Comparison of ENCODE assay signal across 8 mouse cellular contexts in the genomic region with DNA sequence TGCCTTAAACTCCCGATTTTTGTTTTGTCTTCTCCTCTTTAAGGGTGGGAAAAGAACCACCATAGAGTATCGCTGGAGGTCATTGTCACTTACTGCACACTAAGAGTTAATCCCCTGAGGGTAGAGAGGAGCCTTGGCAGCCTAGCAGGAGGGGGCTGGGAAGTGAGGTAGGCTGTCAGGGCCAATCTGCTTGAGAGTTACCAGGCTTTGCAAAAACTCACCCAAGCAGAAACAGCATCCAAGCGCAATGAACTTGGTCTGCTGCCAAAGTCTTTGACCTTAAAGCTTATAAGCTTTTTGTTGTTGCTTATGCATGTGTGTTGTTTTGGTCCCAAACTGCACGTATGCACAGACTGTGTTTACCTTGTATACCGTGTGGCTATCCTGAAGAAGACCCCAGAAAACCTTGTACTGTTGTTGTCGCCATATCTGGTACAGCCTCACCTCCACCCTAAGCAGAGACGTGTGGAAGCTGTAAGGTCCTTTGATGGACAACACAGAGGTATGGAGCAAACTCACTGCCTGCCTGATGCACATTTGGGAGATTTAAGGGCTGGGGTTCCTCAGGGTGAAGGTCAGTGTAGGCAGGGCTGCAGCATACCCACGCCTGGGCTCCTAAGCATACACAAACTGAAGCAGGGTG. TPM values are rescaled to one million over a fixed set of nuclear protein-coding genes. Genes with fewer than 3 reads are reported as not detected.
DNase-seq lines count a peak whose midpoint lies in the region; ATAC-seq lines count a peak whose summit lies in the region.

No protein-coding gene starts in this region.

- 46% methylated on average over 8 of the region's 8 CpGs for WGBS in limb, embryonic 11.5 days

- intact Hi-C loops in heart, postnatal 10 days (cut with DNase I): loop anchor here (1.0 kb wide), 1 partner anchor 32 kb away; no protein-coding TSS in a partner anchor

- peaks cover 6% of the 10 kb centered on the region; the same call in 1 of the 2 replicates for H3K4me1 ChIP-seq in limb, embryonic 11.5 days (ENCODE audit: control insufficient read depth, insufficient read depth, low read length)

- no peak overlapping the region for H3K4me2 ChIP-seq in limb, embryonic 11.5 days (ENCODE audit: low read depth, severe bottlenecking)

- H3K9ac ChIP-seq in limb, embryonic 11.5 days (ENCODE audit: low read length): no peak overlapping the region

- H3K9me3 ChIP-seq in limb, embryonic 11.5 days (ENCODE audit: control insufficient read depth, low read length): no peaks in the 10 kb centered on the region

- no peak overlapping the region for H3K4me3 ChIP-seq in limb, embryonic 11.5 days (ENCODE audit: low read depth, low read length)

- ATAC-seq in limb, embryonic 11.5 days (ENCODE audit: insufficient number of reproducible peaks, low FRiP score, low TSS enrichment, low read depth): peak; percentile 47

- peak; percentile 86 to 88 for DNase-seq in cerebellum, postnatal 10 days
- no peak for DNase-seq in cerebellum, adult 11-12 months
- DNase-seq in adrenal gland, postnatal 10 days: peak; percentile 79
- peak; percentile 49 to 70 for DNase-seq in heart, postnatal 10 days
- peak; percentile 51 for DNase-seq in limb, embryonic 11.5 days (ENCODE audit: low spot score)
- DNase-seq in layer of hippocampus, postnatal 36 days: no peak
- no peak for DNase-seq in thymus, postnatal 10 days (ENCODE audit: low spot score in 2 of 2)
- DNase-seq in frontal cortex, postnatal 25 days (ENCODE audit: low spot score in 2 of 2): no peak

- no peak overlapping the region for H3K27ac ChIP-seq in limb, embryonic 11.5 days (replicated peaks; ENCODE audit: low read depth, low read length)

- H3K36me3 ChIP-seq in limb, embryonic 11.5 days (ENCODE audit: control insufficient read depth, insufficient read depth, low read length): no peaks in the 10 kb centered on the region

- H3K27me3 ChIP-seq in limb, embryonic 11.5 days (ENCODE audit: control insufficient read depth, insufficient read depth, low read length): no peaks in the 10 kb centered on the region

RNA-seq across cellular contexts. Expression of gene Ddr1, which starts 6.4 kb away (rescaled TPM):
- 10 to 100 TPM; 33.7 to 39.6 TPM for total RNA-seq in adrenal gland, postnatal 10 days (2021)
- 10 to 100 TPM; 56.8 to 66.6 TPM for total RNA-seq in heart, postnatal 10 days (2021)
- polyA plus RNA-seq in limb, embryonic 11.5 days (2014; fragmentation: Nextera tagmentation; extraction: Ambion mirVana): 14.7 and 17.6 TPM in 2 replicates
- 10 to 100 TPM; 62.7 to 63.9 TPM for total RNA-seq in layer of hippocampus, postnatal 36 days (2021)

RNA-seq across cellular contexts. Expression of gene Gtf2h4, which starts 37.3 kb away (rescaled TPM):
- 10 to 100 TPM; 27.6 to 32.2 TPM for total RNA-seq in adrenal gland, postnatal 10 days (2021)
- 10 to 100 TPM; 15.5 to 18.7 TPM for total RNA-seq in heart, postnatal 10 days (2021)
- polyA plus RNA-seq in limb, embryonic 11.5 days (2014; fragmentation: Nextera tagmentation; extraction: Ambion mirVana): 56.7 and 57.0 TPM in 2 replicates
- total RNA-seq in layer of hippocampus, postnatal 36 days (2021): 10 to 100 TPM; 31.1 to 32.1 TPM

RNA-seq across cellular contexts. Expression of gene Vars2, which starts 43.4 kb away (rescaled TPM):
- 10 to 100 TPM; 49.2 to 66.4 TPM for total RNA-seq in adrenal gland, postnatal 10 days (2021)
- total RNA-seq in heart, postnatal 10 days (2021): 10 to 100 TPM; 25.2 to 34.0 TPM
- 17.6 and 17.9 TPM in 2 replicates for polyA plus RNA-seq in limb, embryonic 11.5 days (2014; fragmentation: Nextera tagmentation; extraction: Ambion mirVana)
- 10 to 100 TPM; 41.8 to 43.4 TPM for total RNA-seq in layer of hippocampus, postnatal 36 days (2021)

Comparison
In these comparisons a context has a peak if more than half of its experiments do, and no peak if none do; other contexts are left out.
1. DNase-seq: peak in cerebellum, postnatal 10 days (2 of 2), adrenal gland, postnatal 10 days (single experiment), heart, postnatal 10 days (2 of 2) and limb, embryonic 11.5 days (single experiment); none in cerebellum, adult 11-12 months (single experiment), layer of hippocampus, postnatal 36 days (0 of 2), thymus, postnatal 10 days (0 of 2) and frontal cortex, postnatal 25 days (0 of 2).